In genomic region chr2:125260326-125260725, GRCm38 (mm10) we compare ENCODE assay signal across 16 mouse cellular contexts.
"Had no signal": no experiment of that assay in that cellular context is flagged by ENCODE, and none has a peak within 500 bp of the region (broad histone marks: within the 10 kb centered on the region; RNA-seq: fewer than 3 reads in every experiment).

No protein-coding gene starts in this region.

- H3K4me3 ChIP-seq: neural tube, embryonic 13.5 days; neural tube, embryonic 15.5 days; stomach, embryonic 15.5 days had no signal

- H3K9ac ChIP-seq: neural tube, embryonic 13.5 days; neural tube, embryonic 15.5 days; stomach, embryonic 15.5 days had no signal

- DNase-seq: retina, postnatal 1 day; right cerebral cortex, adult 18-20 months; right cerebral cortex, postnatal 14 days; right cerebral cortex, postnatal 25 days; right cerebral cortex, postnatal 4 days; spleen, adult 18-20 months; thymus, adult 18-20 months; thymus, adult 2 months; thymus, postnatal 14 days; thymus, postnatal 25 days; thymus, postnatal 36 days; thymus, postnatal 4 days had no signal

- H3K9me3 ChIP-seq: neural tube, embryonic 13.5 days; neural tube, embryonic 15.5 days; stomach, embryonic 15.5 days had no signal

- H3K4me2 ChIP-seq: neural tube, embryonic 13.5 days; neural tube, embryonic 15.5 days; stomach, embryonic 15.5 days had no signal

- H3K4me1 ChIP-seq: stomach, embryonic 15.5 days had no signal

- H3K27me3 ChIP-seq: neural tube, embryonic 13.5 days; neural tube, embryonic 15.5 days; stomach, embryonic 15.5 days had no signal

- H3K27ac ChIP-seq: neural tube, embryonic 13.5 days; neural tube, embryonic 15.5 days; stomach, embryonic 15.5 days; stomach, postnatal 0 days had no signal
